Mouse (Mus musculus) liver, embryonic 15.5 days (tissue): ENCODE results near the gene Scml4. TPM values are rescaled to one million over a fixed set of nuclear protein-coding genes. Genes with fewer than 3 reads are reported as not detected.

ENCODE experiments used
- ATAC-seq: fragments of 200-750 bp; cut with Nextera tagmentation; 2 replicates; pipeline ENCODE4 v1.8.0; 2017; ENCODE audit warnings: moderate number of reproducible peaks, mild to moderate bottlenecking, moderate library complexity; ENCODE audit not compliant: insufficient read depth
- H3K27ac ChIP-seq: fragments of 300-500 bp; sonication (generic); replicated peaks from 2 replicates; pipeline ENCODE4 v1.5.1; 2015; ENCODE audit warnings: mild to moderate bottlenecking, inconsistent platforms
- H3K27me3 ChIP-seq: fragments of 300-500 bp; sonication (generic); 2 replicates; pipeline ENCODE4 v1.6.1; 2015; ENCODE audit warnings: mild to moderate bottlenecking, inconsistent platforms
- H3K36me3 ChIP-seq: fragments of 300-500 bp; sonication (generic); replicated peaks from 2 replicates; pipeline ENCODE4 v1.6.1; 2015; ENCODE audit warnings: moderate library complexity, mild to moderate bottlenecking, inconsistent platforms
- H3K4me1 ChIP-seq: fragments of 300-500 bp; sonication (generic); replicated peaks from 2 replicates; pipeline ENCODE4 v1.6.1; 2015; ENCODE audit warnings: inconsistent platforms
- H3K4me2 ChIP-seq: fragments of 300-500 bp; sonication (generic); 2 replicates; pipeline ENCODE4 v1.6.1; 2015; ENCODE audit warnings: moderate library complexity, mild to moderate bottlenecking, inconsistent platforms
- H3K4me3 ChIP-seq: fragments of 300-500 bp; sonication (generic); replicated peaks from 2 replicates; pipeline ENCODE4 v1.5.1; 2015; ENCODE audit warnings: mild to moderate bottlenecking, inconsistent platforms
- H3K9ac ChIP-seq: fragments of 300-500 bp; sonication (generic); 2 replicates; pipeline ENCODE4 v1.6.1; 2015; ENCODE audit warnings: moderate library complexity, mild to moderate bottlenecking, inconsistent platforms
- H3K9me3 ChIP-seq: fragments of 300-500 bp; sonication (generic); replicated peaks from 2 replicates; pipeline ENCODE4 v1.6.1; 2016; ENCODE audit warnings: inconsistent platforms
- WGBS: fragments of 180-500 bp; shearing (Covaris S2); methylation state at CpG from one replicate; pipeline ENCODE4 v1.1.7; 2015; ENCODE audit warnings: mixed read lengths; ENCODE audit not compliant: insufficient replicate concordance; 5-methylcytosine and 5-hydroxymethylcytosine counted together
- polyA plus RNA-seq: library from polyadenylated mRNA; unstranded; fragments of >200 nt; fragmentation: Nextera tagmentation; extraction: Ambion mirVana; gene quantifications from 2 replicates; pipeline ENCODE4 v1.2.1, GENCODE M21; 2015

Scml4 gene
- polyA plus RNA-seq, 1 experiment from 2014 or later: 0.32 TPM

- Histone ChIP-seq H3K4me1 (no peaks in the 10 kb centered on the region), H3K4me2 (no peak overlapping the region)
Measured at GRCm38 (mm10) chr10:42842358-42842757, 17.8 kb upstream of the Scml4 start.

GRCm38 (mm10) chr10:42843416-42843815, 16.8 kb upstream of the Scml4 start:
- no peaks in the 10 kb centered on the region for H3K4me1 ChIP-seq
- H3K4me3 ChIP-seq: no peak overlapping the region
- no peak overlapping the region for H3K4me2 ChIP-seq
- WGBS: 42% methylated on average over 1 of the region's 1 CpGs
- no peaks in the 10 kb centered on the region for H3K27me3 ChIP-seq
- no peak overlapping the region for H3K27ac ChIP-seq
- no peak for ATAC-seq
- H3K9ac ChIP-seq: no peak overlapping the region
- no peaks in the 10 kb centered on the region for H3K9me3 ChIP-seq
- no peaks in the 10 kb centered on the region for H3K36me3 ChIP-seq

More at GRCm38 (mm10) chr10:42842358-42842757, 17.8 kb upstream of the Scml4 start:
- WGBS: 12% methylated on average over 9 of the region's 9 CpGs
- no peak for ATAC-seq
- H3K27ac ChIP-seq: no peak overlapping the region
- no peak overlapping the region for H3K4me3 ChIP-seq
- no peaks in the 10 kb centered on the region for H3K27me3 ChIP-seq
- no peaks in the 10 kb centered on the region for H3K9me3 ChIP-seq
- no peak overlapping the region for H3K9ac ChIP-seq
- H3K36me3 ChIP-seq: no peaks in the 10 kb centered on the region

- H3K36me3 ChIP-seq: no peaks in the 10 kb centered on the region
- no peak overlapping the region for H3K9ac ChIP-seq
- WGBS: 34% methylated on average over 1 of the region's 1 CpGs
- no peak overlapping the region for H3K4me3 ChIP-seq
- ATAC-seq: no peak
- H3K9me3 ChIP-seq: no peaks in the 10 kb centered on the region
- no peak overlapping the region for H3K4me2 ChIP-seq
- no peak overlapping the region for H3K27ac ChIP-seq
- no peaks in the 10 kb centered on the region for H3K27me3 ChIP-seq
- no peaks in the 10 kb centered on the region; the same call in 1 of the 2 replicates for H3K4me1 ChIP-seq
Measured at GRCm38 (mm10) chr10:42845480-42845879, 14.7 kb upstream of the Scml4 start.

- Histone ChIP-seq H3K9me3 (no peaks in the 10 kb centered on the region), H3K36me3 (no peaks in the 10 kb centered on the region), H3K27ac (no peak overlapping the region), H3K4me1 (no peaks in the 10 kb centered on the region; the same call in 1 of the 2 replicates), H3K27me3 (no peaks in the 10 kb centered on the region), H3K4me2 (no peak overlapping the region), H3K4me3 (no peak overlapping the region), H3K9ac (no peak overlapping the region)
- WGBS: 72% methylated on average over 13 of the region's 13 CpGs
- no peak for ATAC-seq
Measured at GRCm38 (mm10) chr10:42848179-42849080, 11.7 kb upstream of the Scml4 start.

- ATAC-seq: no peak
Measured at GRCm38 (mm10) chr10:42849081-42849400, 11.1 kb upstream of the Scml4 start.

GRCm38 (mm10) chr10:42854838-42855237, 5.3 kb upstream of the Scml4 start:
- 50% methylated on average over 4 of the region's 4 CpGs for WGBS
- Histone ChIP-seq H3K27me3 (no peaks in the 10 kb centered on the region), H3K9ac (no peak overlapping the region), H3K9me3 (no peaks in the 10 kb centered on the region), H3K4me2 (no peak overlapping the region), H3K36me3 (no peaks in the 10 kb centered on the region), H3K4me1 (no peaks in the 10 kb centered on the region), H3K4me3 (no peak overlapping the region), H3K27ac (no peak overlapping the region)
- ATAC-seq: no peak

More at GRCm38 (mm10) chr10:42849081-42849400, 11.1 kb upstream of the Scml4 start:
- Histone ChIP-seq H3K9me3 (no peaks in the 10 kb centered on the region), H3K4me2 (no peak overlapping the region), H3K4me1 (no peaks in the 10 kb centered on the region; the same call in 1 of the 2 replicates), H3K4me3 (no peak overlapping the region), H3K36me3 (no peaks in the 10 kb centered on the region), H3K27me3 (no peaks in the 10 kb centered on the region), H3K9ac (no peak overlapping the region), H3K27ac (no peak overlapping the region)
- WGBS: 64% methylated on average over 7 of the region's 7 CpGs

GRCm38 (mm10) chr10:42855250-42855649, 4.9 kb upstream of the Scml4 start:
- H3K4me1 ChIP-seq: no peaks in the 10 kb centered on the region

GRCm38 (mm10) chr10:42856574-42856973, 3.6 kb upstream of the Scml4 start:
- Histone ChIP-seq H3K27ac (no peak overlapping the region), H3K9ac (no peak overlapping the region), H3K4me1 (no peaks in the 10 kb centered on the region), H3K36me3 (no peaks in the 10 kb centered on the region), H3K4me3 (no peak overlapping the region), H3K9me3 (no peaks in the 10 kb centered on the region), H3K27me3 (no peaks in the 10 kb centered on the region), H3K4me2 (no peak overlapping the region)
- WGBS: 78% methylated on average over 9 of the region's 9 CpGs
- ATAC-seq: no peak

More at GRCm38 (mm10) chr10:42855250-42855649, 4.9 kb upstream of the Scml4 start:
- Histone ChIP-seq H3K9me3 (no peaks in the 10 kb centered on the region), H3K9ac (no peak overlapping the region), H3K36me3 (no peaks in the 10 kb centered on the region), H3K27me3 (no peaks in the 10 kb centered on the region), H3K4me3 (no peak overlapping the region), H3K27ac (no peak overlapping the region), H3K4me2 (no peak overlapping the region)
- no peak for ATAC-seq
- WGBS: 30% methylated on average over 5 of the region's 5 CpGs

GRCm38 (mm10) chr10:42857021-42857420, 3.1 kb upstream of the Scml4 start:
- H3K4me2 ChIP-seq: no peak overlapping the region
- no peak overlapping the region for H3K9ac ChIP-seq
- no peaks in the 10 kb centered on the region for H3K4me1 ChIP-seq
- H3K36me3 ChIP-seq: no peaks in the 10 kb centered on the region
- 75% methylated on average over 2 of the region's 2 CpGs for WGBS
- H3K9me3 ChIP-seq: no peaks in the 10 kb centered on the region
- H3K4me3 ChIP-seq: no peak overlapping the region
- H3K27me3 ChIP-seq: no peaks in the 10 kb centered on the region
- H3K27ac ChIP-seq: no peak overlapping the region
- no peak for ATAC-seq

- no peak overlapping the region for H3K27ac ChIP-seq
- ATAC-seq: no peak
- no peak overlapping the region for H3K4me3 ChIP-seq
- H3K4me1 ChIP-seq: 0 out of 2 replicates have a peak, but pooled peaks cover 2% of the 10 kb centered on the region
- WGBS: 27% methylated on average over 2 of the region's 2 CpGs
- H3K4me2 ChIP-seq: no peak overlapping the region
- no peaks in the 10 kb centered on the region for H3K9me3 ChIP-seq
- H3K9ac ChIP-seq: no peak overlapping the region
- H3K27me3 ChIP-seq: peaks cover 4% of the 10 kb centered on the region; the same call in 1 of the 2 replicates
- H3K36me3 ChIP-seq: no peaks in the 10 kb centered on the region
Measured at GRCm38 (mm10) chr10:42859781-42860158, 400 bp upstream of the Scml4 start.

- H3K27me3 ChIP-seq: peaks cover 10% of the 10 kb centered on the region
- WGBS: 57% methylated on average over 7 of the region's 7 CpGs
- H3K4me2 ChIP-seq: no peak overlapping the region
- 0 out of 2 replicates have a peak, but pooled peaks cover 2% of the 10 kb centered on the region for H3K4me1 ChIP-seq
- H3K9me3 ChIP-seq: no peaks in the 10 kb centered on the region
- H3K4me3 ChIP-seq: no peak overlapping the region
- no peaks in the 10 kb centered on the region for H3K36me3 ChIP-seq
- H3K27ac ChIP-seq: no peak overlapping the region
- H3K9ac ChIP-seq: no peak overlapping the region
- no peak for ATAC-seq
Measured at GRCm38 (mm10) chr10:42861446-42861845, 1.3 kb downstream of the Scml4 start.
